In genomic region chr10:60957820-60958233, GRCm38 (mm10) we compare ENCODE assay signal across 10 mouse cellular contexts.
DNase-seq lines count a peak whose midpoint lies in the region; ATAC-seq and TF ChIP-seq lines count a peak whose summit lies in the region.
"Had no signal": no experiment of that assay in that cellular context is flagged by ENCODE, and none has a peak within 500 bp of the region (broad histone marks: within the 10 kb centered on the region; RNA-seq: fewer than 3 reads in every experiment).

No protein-coding gene starts in this region.

- H3K4me1 ChIP-seq in kidney, embryonic 15.5 days, result peaks cover 7% of the 10 kb centered on the region; the same call in 1 of the 2 replicates

- peak; percentile 28 for DNase-seq in kidney, postnatal 10 days
- peak; percentile 2 for DNase-seq in thymus, postnatal 25 days
- DNase-seq in thymus, postnatal 0 days (ENCODE audit: low spot score), result no peak
- peak; percentile 10 for DNase-seq in heart, adult 8-10 months (ENCODE audit: low spot score)
- no peak for DNase-seq in urinary bladder, postnatal 14 days (ENCODE audit: low spot score)
- no peak for DNase-seq in left cerebral cortex, postnatal 36 days (ENCODE audit: low spot score in 2 of 2)

- no peak for ATAC-seq in kidney, embryonic 15.5 days (replicated peaks; ENCODE audit: low FRiP score)

- H3K79me2 ChIP-seq in myocyte (ENCODE audit: control insufficient read depth, insufficient read depth), result no peaks in the 10 kb centered on the region

- intact Hi-C loops in left cerebral cortex, postnatal 36 days (cut with DNase I), result no loop called here

- H3ac ChIP-seq in myocyte (ENCODE audit: control insufficient read depth, insufficient read length), result no peak overlapping the region

- TF ChIP-seq POLR2A in myocyte (IDR thresholded peaks at IDR 0.05; ENCODE audit: insufficient read length, low read depth), result no peak

- H3K27me3 ChIP-seq in kidney, embryonic 15.5 days, result peaks cover 9% of the 10 kb centered on the region
- no peaks in the 10 kb centered on the region for H3K27me3 ChIP-seq in myocyte (ENCODE audit: control insufficient read depth, insufficient read depth, insufficient read length)
- H3K27me3 ChIP-seq: neural tube, embryonic 12.5 days had no signal

- no peaks in the 10 kb centered on the region for H3K9me3 ChIP-seq in kidney, embryonic 15.5 days (replicated peaks)
- H3K9me3 ChIP-seq: neural tube, embryonic 12.5 days had no signal

- WGBS in kidney, embryonic 15.5 days, result 41% methylated on average over 17 of the region's 17 CpGs

- H3K4me2 ChIP-seq in kidney, embryonic 15.5 days, result no peak overlapping the region
- H3K4me2 ChIP-seq in myocyte (ENCODE audit: low read depth), result peak overlapping the region; percentile 58
- H3K4me2 ChIP-seq: neural tube, embryonic 12.5 days had no signal

- H3K9ac ChIP-seq in kidney, embryonic 15.5 days, result no peak overlapping the region
- H3K9ac ChIP-seq: neural tube, embryonic 12.5 days had no signal

- no peak overlapping the region for H3K27ac ChIP-seq in kidney, embryonic 15.5 days
- H3K27ac ChIP-seq: kidney, postnatal 0 days; neural tube, embryonic 12.5 days had no signal

- H3K36me3 ChIP-seq in kidney, embryonic 15.5 days, result no peaks in the 10 kb centered on the region
- H3K36me3 ChIP-seq in myocyte (ENCODE audit: control insufficient read depth, insufficient read depth), result no peaks in the 10 kb centered on the region
- H3K36me3 ChIP-seq: neural tube, embryonic 12.5 days had no signal

- no peak overlapping the region for H3K4me3 ChIP-seq in kidney, embryonic 15.5 days (replicated peaks)
- H3K4me3 ChIP-seq in myocyte, result no peak overlapping the region
- H3K4me3 ChIP-seq: neural tube, embryonic 12.5 days had no signal

TF ChIP-seq in myocyte, 11 proteins besides CTCF, POLR2A, EP300 and RAD21:
- peak in 1 of 3 experiments; percentile 21 for TF ChIP-seq MYOD1 (IDR thresholded peaks at IDR 0.05; ENCODE audit: control insufficient read depth in 1 of 3, insufficient read length in 2 of 3, low read depth in 2 of 3)
- TF ChIP-seq USF1 (IDR thresholded peaks at IDR 0.05; ENCODE audit: low read depth), result no peak

Comparison
In these comparisons a context has a peak if more than half of its experiments do, and no peak if none do; other contexts are left out.
1. DNase-seq: peak in kidney, postnatal 10 days (single experiment), thymus, postnatal 25 days (single experiment) and heart, adult 8-10 months (single experiment); none in thymus, postnatal 0 days (single experiment), urinary bladder, postnatal 14 days (single experiment) and left cerebral cortex, postnatal 36 days (0 of 2).